Mouse (Mus musculus): Measurements from ENCODE around the gene Tnfsf11.

GRCm38 (mm10) chr14:78229012-78229411 lies 78.8 kb downstream of the Tnfsf11 start:
- TF ChIP-seq CTCF (conservative IDR thresholded peaks at IDR 0.05; ENCODE audit: low read length) (no peak), POU5F1 (IDR thresholded peaks at IDR 0.05; ENCODE audit: borderline replicate concordance, low read length) (no peak), NANOG (IDR thresholded peaks at IDR 0.05; ENCODE audit: borderline replicate concordance, low read length) (no peak)
